Mouse (Mus musculus): ENCODE results near the gene Gatad2a. TPM values are rescaled to one million over a fixed set of nuclear protein-coding genes. Genes with fewer than 3 reads are reported as not detected.

The Gatad2a gene
- polyA plus RNA-seq, 1 experiment from 2014 or later: 57.4 TPM

GRCm38 (mm10) chr8:69876097-69876496 lies 120.1 kb downstream of the Gatad2a start:
- DNase-seq (ENCODE audit: low spot score): no peak
- ATAC-seq (replicated peaks; ENCODE audit: low FRiP score, low TSS enrichment, low read depth): no peak
- WGBS: 48% methylated on average over 10 of the region's 10 CpGs

GRCm38 (mm10) chr8:69874654-69875053 lies 121.5 kb downstream of the Gatad2a start:
- no peak overlapping the region for H3K4me3 ChIP-seq (ENCODE audit: low read depth, low read length)
- WGBS: 85% methylated on average over 13 of the region's 13 CpGs
- DNase-seq (ENCODE audit: low spot score) (no peak), ATAC-seq (replicated peaks; ENCODE audit: low FRiP score, low TSS enrichment, low read depth) (no peak)
- H3K27me3 ChIP-seq (replicated peaks; ENCODE audit: control insufficient read depth, insufficient read depth, low read length): peaks cover 20% of the 10 kb centered on the region
- H3K4me1 ChIP-seq (replicated peaks; ENCODE audit: control insufficient read depth, insufficient read depth, low read length): no peaks in the 10 kb centered on the region
- no peak overlapping the region for H3K27ac ChIP-seq (ENCODE audit: low read depth)
- no peak overlapping the region for H3K9ac ChIP-seq (ENCODE audit: low read length)
- H3K9me3 ChIP-seq (ENCODE audit: control insufficient read depth, low read length): no peaks in the 10 kb centered on the region
- no peaks in the 10 kb centered on the region for H3K36me3 ChIP-seq (ENCODE audit: control insufficient read depth, insufficient read depth, low read length)
- no peak overlapping the region for H3K4me2 ChIP-seq (ENCODE audit: low read length)

More at GRCm38 (mm10) chr8:69876097-69876496, 120.1 kb downstream of the Gatad2a start:
- Histone ChIP-seq H3K27me3 (replicated peaks; ENCODE audit: control insufficient read depth, insufficient read depth, low read length) (peaks cover 34% of the 10 kb centered on the region), H3K27ac (ENCODE audit: low read depth) (no peak overlapping the region), H3K4me2 (ENCODE audit: low read length) (no peak overlapping the region), H3K9me3 (ENCODE audit: control insufficient read depth, low read length) (no peaks in the 10 kb centered on the region), H3K4me3 (ENCODE audit: low read depth, low read length) (no peak overlapping the region), H3K36me3 (ENCODE audit: control insufficient read depth, insufficient read depth, low read length) (no peaks in the 10 kb centered on the region), H3K4me1 (replicated peaks; ENCODE audit: control insufficient read depth, insufficient read depth, low read length) (no peaks in the 10 kb centered on the region), H3K9ac (ENCODE audit: low read length) (no peak overlapping the region)

GRCm38 (mm10) chr8:69874155-69874554 lies 122.0 kb downstream of the Gatad2a start:
- ATAC-seq (replicated peaks; ENCODE audit: low FRiP score, low TSS enrichment, low read depth): no peak

GRCm38 (mm10) chr8:69870907-69871306 lies 125.3 kb downstream of the Gatad2a start:
- WGBS: 85% methylated on average over 6 of the region's 6 CpGs
- Histone ChIP-seq H3K9me3 (ENCODE audit: control insufficient read depth, low read length) (no peaks in the 10 kb centered on the region), H3K4me2 (ENCODE audit: low read length) (no peak overlapping the region), H3K4me1 (replicated peaks; ENCODE audit: control insufficient read depth, insufficient read depth, low read length) (no peaks in the 10 kb centered on the region), H3K4me3 (ENCODE audit: low read depth, low read length) (no peak overlapping the region), H3K27ac (ENCODE audit: low read depth) (no peak overlapping the region), H3K36me3 (ENCODE audit: control insufficient read depth, insufficient read depth, low read length) (no peaks in the 10 kb centered on the region), H3K27me3 (replicated peaks; ENCODE audit: control insufficient read depth, insufficient read depth, low read length) (no peaks in the 10 kb centered on the region), H3K9ac (ENCODE audit: low read length) (no peak overlapping the region)
- ATAC-seq (replicated peaks; ENCODE audit: low FRiP score, low TSS enrichment, low read depth): no peak
- DNase-seq (ENCODE audit: low spot score): no peak

More at GRCm38 (mm10) chr8:69874155-69874554, 122.0 kb downstream of the Gatad2a start:
- no peaks in the 10 kb centered on the region for H3K4me1 ChIP-seq (replicated peaks; ENCODE audit: control insufficient read depth, insufficient read depth, low read length)
- H3K4me2 ChIP-seq (ENCODE audit: low read length): no peak overlapping the region
- peak; percentile 92 for DNase-seq (ENCODE audit: low spot score)
- H3K27ac ChIP-seq (ENCODE audit: low read depth): no peak overlapping the region
- 9% methylated on average over 9 of the region's 9 CpGs for WGBS
- no peaks in the 10 kb centered on the region for H3K9me3 ChIP-seq (ENCODE audit: control insufficient read depth, low read length)
- no peak overlapping the region for H3K9ac ChIP-seq (ENCODE audit: low read length)
- H3K27me3 ChIP-seq (replicated peaks; ENCODE audit: control insufficient read depth, insufficient read depth, low read length): peaks cover 15% of the 10 kb centered on the region
- no peak overlapping the region for H3K4me3 ChIP-seq (ENCODE audit: low read depth, low read length)
- H3K36me3 ChIP-seq (ENCODE audit: control insufficient read depth, insufficient read depth, low read length): no peaks in the 10 kb centered on the region

- Histone ChIP-seq H3K9ac (ENCODE audit: low read length) (no peak overlapping the region), H3K4me3 (ENCODE audit: low read depth, low read length) (no peak overlapping the region), H3K4me1 (replicated peaks; ENCODE audit: control insufficient read depth, insufficient read depth, low read length) (no peaks in the 10 kb centered on the region), H3K36me3 (ENCODE audit: control insufficient read depth, insufficient read depth, low read length) (no peaks in the 10 kb centered on the region), H3K27me3 (replicated peaks; ENCODE audit: control insufficient read depth, insufficient read depth, low read length) (no peaks in the 10 kb centered on the region), H3K27ac (ENCODE audit: low read depth) (no peak overlapping the region), H3K9me3 (ENCODE audit: control insufficient read depth, low read length) (no peaks in the 10 kb centered on the region), H3K4me2 (ENCODE audit: low read length) (no peak overlapping the region)
- 85% methylated on average over 11 of the region's 11 CpGs for WGBS
- ATAC-seq (replicated peaks; ENCODE audit: low FRiP score, low TSS enrichment, low read depth): no peak
- no peak for DNase-seq (ENCODE audit: low spot score)
These were observed 126.0 kb downstream of the Gatad2a start for GRCm38 (mm10) chr8:69870003-69870765.

GRCm38 (mm10) chr8:69867696-69868326 lies 128.4 kb downstream of the Gatad2a start:
- DNase-seq (ENCODE audit: low spot score) (no peak), ATAC-seq (replicated peaks; ENCODE audit: low FRiP score, low TSS enrichment, low read depth) (no peak)
- Histone ChIP-seq H3K9ac (ENCODE audit: low read length) (no peak overlapping the region), H3K4me1 (replicated peaks; ENCODE audit: control insufficient read depth, insufficient read depth, low read length) (no peaks in the 10 kb centered on the region), H3K4me3 (ENCODE audit: low read depth, low read length) (no peak overlapping the region), H3K36me3 (ENCODE audit: control insufficient read depth, insufficient read depth, low read length) (no peaks in the 10 kb centered on the region), H3K27me3 (replicated peaks; ENCODE audit: control insufficient read depth, insufficient read depth, low read length) (no peaks in the 10 kb centered on the region), H3K4me2 (ENCODE audit: low read length) (no peak overlapping the region), H3K27ac (ENCODE audit: low read depth) (no peak overlapping the region), H3K9me3 (ENCODE audit: control insufficient read depth, low read length) (no peaks in the 10 kb centered on the region)
- 68% methylated on average over 5 of the region's 5 CpGs for WGBS

GRCm38 (mm10) chr8:69864180-69864579 lies 132.0 kb downstream of the Gatad2a start:
- no peaks in the 10 kb centered on the region for H3K27me3 ChIP-seq (replicated peaks; ENCODE audit: control insufficient read depth, insufficient read depth, low read length)
- WGBS: 79% methylated on average over 5 of the region's 5 CpGs

GRCm38 (mm10) chr8:69863387-69864020 lies 132.7 kb downstream of the Gatad2a start:
- no peaks in the 10 kb centered on the region for H3K27me3 ChIP-seq (replicated peaks; ENCODE audit: control insufficient read depth, insufficient read depth, low read length)
- no peak overlapping the region for H3K4me3 ChIP-seq (ENCODE audit: low read depth, low read length)
- H3K27ac ChIP-seq (ENCODE audit: low read depth): no peak overlapping the region
- H3K36me3 ChIP-seq (ENCODE audit: control insufficient read depth, insufficient read depth, low read length): no peaks in the 10 kb centered on the region
- H3K9me3 ChIP-seq (ENCODE audit: control insufficient read depth, low read length): no peaks in the 10 kb centered on the region
- H3K4me2 ChIP-seq (ENCODE audit: low read length): no peak overlapping the region
- no peak for ATAC-seq (replicated peaks; ENCODE audit: low FRiP score, low TSS enrichment, low read depth)
- H3K9ac ChIP-seq (ENCODE audit: low read length): no peak overlapping the region
- WGBS: 92% methylated on average over 5 of the region's 5 CpGs
- no peak for DNase-seq (ENCODE audit: low spot score)
- H3K4me1 ChIP-seq (replicated peaks; ENCODE audit: control insufficient read depth, insufficient read depth, low read length): no peaks in the 10 kb centered on the region

More at GRCm38 (mm10) chr8:69864180-69864579, 132.0 kb downstream of the Gatad2a start:
- no peak overlapping the region for H3K9ac ChIP-seq (ENCODE audit: low read length)
- ATAC-seq (replicated peaks; ENCODE audit: low FRiP score, low TSS enrichment, low read depth) (no peak), DNase-seq (ENCODE audit: low spot score) (no peak)
- no peak overlapping the region for H3K27ac ChIP-seq (ENCODE audit: low read depth)
- no peak overlapping the region for H3K4me3 ChIP-seq (ENCODE audit: low read depth, low read length)
- H3K4me2 ChIP-seq (ENCODE audit: low read length): no peak overlapping the region
- no peaks in the 10 kb centered on the region for H3K4me1 ChIP-seq (replicated peaks; ENCODE audit: control insufficient read depth, insufficient read depth, low read length)
- H3K36me3 ChIP-seq (ENCODE audit: control insufficient read depth, insufficient read depth, low read length): no peaks in the 10 kb centered on the region
- H3K9me3 ChIP-seq (ENCODE audit: control insufficient read depth, low read length): no peaks in the 10 kb centered on the region
